Mouse (Mus musculus) layer of hippocampus, adult 2 months (tissue): ENCODE results near the gene Olfr247. TPM values are rescaled to one million over a fixed set of nuclear protein-coding genes. Genes with fewer than 3 reads are reported as not detected.
"Not testable (repeated sequence)": the region's sequence is repeated elsewhere in the genome, so short reads cannot be mapped to it uniquely, and the experiment has no call there.

ENCODE experiments used
- DNase-seq, 2 experiments: peaks; one replicate each; pipeline ENCODE4 v3.0.0; 2022; ENCODE audit warnings: low spot score in 2 of 2
- H3K27ac ChIP-seq: fragments of 200-600 bp; 2 replicates; pipeline ENCODE4 v1.8.1; 2022
- H3K4me3 ChIP-seq: fragments of 200-600 bp; 2 replicates; pipeline ENCODE4 v1.8.1; 2022; ENCODE audit warnings: mild to moderate bottlenecking
- CTCF ChIP-seq: fragments of 200-600 bp; conservative IDR thresholded peaks from 2 replicates; pipeline ENCODE4 v1.8.1; 2022; ENCODE audit warnings: antibody characterized with exemption, mild to moderate bottlenecking, moderate library complexity
- long read RNA-seq, 2 experiments: library from polyadenylated mRNA; stranded (forward); transcript quantifications; one replicate each; pipeline ENCODE4 v2.0.0; 2021; ENCODE audit warnings: borderline mapping rate in 2 of 2
- total RNA-seq, 2 experiments: library from RNA; stranded (reverse); gene quantifications; 2 replicates each; pipeline ENCODE4 v1.2.3; 2021

Olfr247 gene
- not detected for total RNA-seq
- long read RNA-seq, experiment 1 = 0 reads
- long read RNA-seq, experiment 2 = 0 reads

GRCm38 (mm10) chr10:129976040-129976439 lies at the start of gene Olfr247:
TSS of gene Olfr247 (minus strand) at chr10:129976140.
- not testable (repeated sequence) for DNase-seq, H3K27ac ChIP-seq, H3K4me3 ChIP-seq

GRCm38 (mm10) chr10:130012321-130012720 lies 36.4 kb upstream of the Olfr247 start, which contains the start of gene Olfr820:
TSS of gene Olfr820 (plus strand) at chr10:130012621.
- Histone ChIP-seq H3K27ac (no peak within 1 kb of the TSS), H3K4me3 (no peak within 1 kb of the TSS)
- no peak for DNase-seq
- no peak for TF ChIP-seq CTCF

GRCm38 (mm10) chr10:130005366-130005765 lies 29.4 kb upstream of the Olfr247 start:
- not testable (repeated sequence) for DNase-seq, H3K4me3 ChIP-seq, H3K27ac ChIP-seq

- DNase-seq, H3K4me3 ChIP-seq, H3K27ac ChIP-seq: not testable (repeated sequence)
Measured at GRCm38 (mm10) chr10:130004104-130004503, 28.2 kb upstream of the Olfr247 start.

GRCm38 (mm10) chr10:129984962-129985361 lies 9.0 kb upstream of the Olfr247 start, which contains the start of gene Gm10310:
TSS of gene Gm10310 (minus strand) at chr10:129985062.
- H3K4me3 ChIP-seq, H3K27ac ChIP-seq, DNase-seq: not testable (repeated sequence)

GRCm38 (mm10) chr10:129981867-129982266 lies 5.9 kb upstream of the Olfr247 start:
- H3K27ac ChIP-seq, H3K4me3 ChIP-seq, DNase-seq: not testable (repeated sequence)

- not testable (repeated sequence) for H3K4me3 ChIP-seq
Measured at GRCm38 (mm10) chr10:129972994-129973393, 2.9 kb downstream of the Olfr247 start.

GRCm38 (mm10) chr10:129967166-129967565 lies 8.8 kb downstream of the Olfr247 start, which contains the start of gene Olfr819:
TSS of gene Olfr819 (minus strand) at chr10:129967266.
- DNase-seq, H3K4me3 ChIP-seq, H3K27ac ChIP-seq: not testable (repeated sequence)

More at GRCm38 (mm10) chr10:129972994-129973393, 2.9 kb downstream of the Olfr247 start:
- not testable (repeated sequence) for DNase-seq, H3K27ac ChIP-seq

- not testable (repeated sequence) for H3K27ac ChIP-seq, H3K4me3 ChIP-seq, DNase-seq
Measured at GRCm38 (mm10) chr10:129966232-129966631, 9.7 kb downstream of the Olfr247 start.

- no peak for TF ChIP-seq CTCF
- H3K4me3 ChIP-seq = no peak within 1 kb of the TSS
- DNase-seq = no peak
- H3K27ac ChIP-seq = no peak within 1 kb of the TSS
Measured at GRCm38 (mm10) chr10:129949000-129949399, 26.9 kb downstream of the Olfr247 start, which contains the start of gene Olfr818. TSS of gene Olfr818 (minus strand) at chr10:129949100.

Other genes with a start within 250 kb of the Olfr247 start
- gene Olfr805, start 246.8 kb downstream of the Olfr247 start, total RNA-seq = not detected
- gene Olfr806, start 234.2 kb downstream of the Olfr247 start, total RNA-seq = not detected
- gene Olfr807, start 218.3 kb downstream of the Olfr247 start, total RNA-seq = not detected
- gene Olfr808, start 210.7 kb downstream of the Olfr247 start, total RNA-seq = not detected
- not detected for gene Olfr809, start 201.5 kb downstream of the Olfr247 start, total RNA-seq
- gene Olfr810, start 181.2 kb downstream of the Olfr247 start, total RNA-seq = not detected
- gene Olfr811, start 171.7 kb downstream of the Olfr247 start, total RNA-seq = not detected
- not detected for gene Olfr812, start 130.0 kb downstream of the Olfr247 start, total RNA-seq
- gene Olfr813, start 120.8 kb downstream of the Olfr247 start, total RNA-seq = not detected
- gene Olfr814, start 96.3 kb downstream of the Olfr247 start, total RNA-seq = not detected
- not detected for gene Olfr815, start 70.3 kb downstream of the Olfr247 start, total RNA-seq
- not detected for gene Olfr816, start 60.5 kb downstream of the Olfr247 start, total RNA-seq
- not detected for gene Olfr818, start 27.0 kb downstream of the Olfr247 start, total RNA-seq
- gene Olfr819, start 8.9 kb downstream of the Olfr247 start, total RNA-seq = not detected
- gene Gm10310, start 8.9 kb upstream of the Olfr247 start, total RNA-seq = not detected
- not detected for gene Olfr820, start 36.5 kb upstream of the Olfr247 start, total RNA-seq
- gene Olfr821, start 54.2 kb upstream of the Olfr247 start, total RNA-seq = not detected
- not detected for gene Olfr822, start 95.1 kb upstream of the Olfr247 start, total RNA-seq
- gene Olfr823, start 139.2 kb upstream of the Olfr247 start, total RNA-seq = not detected
- not detected for gene Olfr824, start 153.9 kb upstream of the Olfr247 start, total RNA-seq
- gene Olfr825, start 190.6 kb upstream of the Olfr247 start, total RNA-seq = not detected
- not detected for gene Olfr826, start 208.0 kb upstream of the Olfr247 start, total RNA-seq
- not detected for gene Olfr827, start 238.3 kb upstream of the Olfr247 start, total RNA-seq